16 mouse cellular contexts compared by ENCODE assay signal in the genomic region with DNA sequence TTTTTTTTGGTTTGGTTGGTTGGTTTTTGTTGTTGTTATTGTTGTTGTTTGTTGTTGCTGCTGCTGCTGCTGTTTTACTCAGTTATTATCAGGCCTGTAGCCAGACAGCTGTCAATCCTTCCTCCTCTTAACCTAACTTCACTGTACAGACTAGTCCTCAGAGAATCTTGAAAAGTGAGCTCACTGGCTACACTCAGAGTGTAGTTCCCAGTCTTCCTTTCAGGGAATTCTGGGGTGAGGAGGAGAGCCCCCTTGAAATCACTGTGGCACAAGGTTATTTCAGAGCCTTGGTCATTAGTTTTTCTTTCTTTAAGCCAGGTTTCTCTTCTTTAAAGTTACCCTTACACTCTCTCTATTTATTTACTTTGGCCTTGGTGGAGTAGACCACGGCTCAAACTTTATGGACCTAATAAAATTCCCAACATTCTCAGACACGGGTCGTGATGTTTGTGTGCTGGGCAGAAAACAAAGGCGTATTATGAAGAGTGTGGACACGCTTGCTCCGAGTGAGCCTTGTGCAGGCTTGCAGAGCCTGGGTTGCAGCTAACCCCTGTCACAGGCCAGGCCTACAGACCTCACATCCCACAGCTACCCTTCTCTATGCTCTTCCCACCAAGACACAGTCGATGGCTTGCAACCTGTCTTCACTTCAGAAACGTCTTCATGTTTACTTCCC.
DNase-seq lines count a peak whose midpoint lies in the region; ATAC-seq lines count a peak whose summit lies in the region.
"Had no signal": no experiment of that assay in that cellular context is flagged by ENCODE, and none has a peak within 500 bp of the region (broad histone marks: within the 10 kb centered on the region; RNA-seq: fewer than 3 reads in every experiment).

No protein-coding gene starts in this region.

- no peak overlapping the region for H3K9ac ChIP-seq in forebrain, embryonic 16.5 days (replicated peaks; ENCODE audit: low read depth, low read length)
- H3K9ac ChIP-seq in kidney, embryonic 14.5 days (ENCODE audit: low read depth, low read length): no peak overlapping the region
- no peak overlapping the region for H3K9ac ChIP-seq in limb, embryonic 12.5 days (replicated peaks)
- H3K9ac ChIP-seq: forebrain, embryonic 13.5 days; liver, embryonic 12.5 days had no signal

- H3K36me3 ChIP-seq in forebrain, embryonic 10.5 days (replicated peaks): no peaks in the 10 kb centered on the region
- H3K36me3 ChIP-seq in forebrain, embryonic 16.5 days (ENCODE audit: control insufficient read depth, insufficient read depth): no peaks in the 10 kb centered on the region
- no peaks in the 10 kb centered on the region for H3K36me3 ChIP-seq in kidney, embryonic 14.5 days (ENCODE audit: control insufficient read depth, insufficient read depth, low read length)
- no peaks in the 10 kb centered on the region for H3K36me3 ChIP-seq in limb, embryonic 12.5 days
- H3K36me3 ChIP-seq: liver, embryonic 12.5 days had no signal

- WGBS in forebrain, embryonic 10.5 days: 69% methylated on average over 8 of the region's 8 CpGs
- 62% methylated on average over 8 of the region's 8 CpGs for WGBS in forebrain, embryonic 16.5 days
- 21% methylated on average over 8 of the region's 8 CpGs for whole genome bisulfite sequencing in kidney, embryonic 14.5 days
- 35% methylated on average over 8 of the region's 8 CpGs for WGBS in limb, embryonic 12.5 days

- DNase-seq in forebrain, embryonic 10.5 days (ENCODE audit: extremely low spot score, low spot score): no peak
- no peak for DNase-seq in kidney, adult 18-20 months
- DNase-seq in fibroblast of lung, adult 2 months (ENCODE audit: low read depth): peak; percentile 61
- DNase-seq in lung, postnatal 36 days: no peak
- no peak for DNase-seq in cerebellum, adult 18-20 months
- DNase-seq: adrenal gland, postnatal 14 days; cerebellum, postnatal 10 days; lung, adult 2 months; right cerebral cortex, postnatal 4 days had no signal

- no peaks in the 10 kb centered on the region for H3K9me3 ChIP-seq in forebrain, embryonic 10.5 days
- H3K9me3 ChIP-seq in forebrain, embryonic 16.5 days (ENCODE audit: control insufficient read depth, low read length): no peaks in the 10 kb centered on the region
- H3K9me3 ChIP-seq in kidney, embryonic 14.5 days (ENCODE audit: control insufficient read depth, low read length): no peaks in the 10 kb centered on the region
- H3K9me3 ChIP-seq in limb, embryonic 12.5 days: no peaks in the 10 kb centered on the region
- H3K9me3 ChIP-seq: forebrain, embryonic 13.5 days; liver, embryonic 12.5 days had no signal

- H3K4me3 ChIP-seq in forebrain, embryonic 10.5 days: no peak overlapping the region
- H3K4me3 ChIP-seq in forebrain, embryonic 16.5 days (replicated peaks; ENCODE audit: low read length): no peak overlapping the region
- no peak overlapping the region for H3K4me3 ChIP-seq in kidney, embryonic 14.5 days (ENCODE audit: low read length)
- no peak overlapping the region for H3K4me3 ChIP-seq in limb, embryonic 12.5 days (replicated peaks)
- H3K4me3 ChIP-seq: forebrain, embryonic 13.5 days; liver, embryonic 12.5 days had no signal

- no peak for ATAC-seq in forebrain, embryonic 16.5 days
- ATAC-seq in kidney, embryonic 14.5 days (ENCODE audit: low FRiP score, low TSS enrichment): peak; percentile 72
- ATAC-seq in limb, embryonic 12.5 days (ENCODE audit: insufficient number of reproducible peaks, insufficient read depth, low FRiP score, low TSS enrichment, low read depth): peak; percentile 95
- ATAC-seq: activated CD4-positive, CD25-positive, alpha-beta regulatory T cell, adult 4 months; CD4-positive, CD25-positive, alpha-beta regulatory T cell, adult 4 months; forebrain, embryonic 13.5 days; liver, embryonic 12.5 days had no signal

- H3K4me1 ChIP-seq in forebrain, embryonic 10.5 days: peaks cover 43% of the 10 kb centered on the region
- H3K4me1 ChIP-seq in forebrain, embryonic 16.5 days (replicated peaks; ENCODE audit: control insufficient read depth, insufficient read depth, low read length): no peaks in the 10 kb centered on the region; the same call in 1 of the 2 replicates
- H3K4me1 ChIP-seq in kidney, embryonic 14.5 days (ENCODE audit: control insufficient read depth, insufficient read depth, low read length): peaks cover 8% of the 10 kb centered on the region
- peaks cover 34% of the 10 kb centered on the region for H3K4me1 ChIP-seq in limb, embryonic 12.5 days (replicated peaks)
- H3K4me1 ChIP-seq: liver, embryonic 12.5 days had no signal

- 0 out of 2 replicates have a peak overlapping the region, but pooled peaks have one; percentile 63 for H3K27ac ChIP-seq in forebrain, embryonic 10.5 days
- H3K27ac ChIP-seq in forebrain, embryonic 16.5 days (ENCODE audit: low read length): no peak overlapping the region
- H3K27ac ChIP-seq in kidney, embryonic 14.5 days (ENCODE audit: low read depth, low read length): no peak overlapping the region; the same call in 1 of the 2 replicates
- H3K27ac ChIP-seq in limb, embryonic 12.5 days: peak overlapping the region; percentile 82
- H3K27ac ChIP-seq: forebrain, embryonic 13.5 days; liver, embryonic 12.5 days had no signal

- H3K4me2 ChIP-seq in forebrain, embryonic 16.5 days (ENCODE audit: low read length): no peak overlapping the region
- no peak overlapping the region for H3K4me2 ChIP-seq in kidney, embryonic 14.5 days (replicated peaks; ENCODE audit: low read depth, low read length)
- H3K4me2 ChIP-seq in limb, embryonic 12.5 days: no peak overlapping the region
- H3K4me2 ChIP-seq: forebrain, embryonic 13.5 days; liver, embryonic 12.5 days had no signal

- 0 out of 2 replicates have a peak, but pooled peaks cover 4% of the 10 kb centered on the region for H3K27me3 ChIP-seq in forebrain, embryonic 10.5 days (ENCODE audit: poor library complexity, severe bottlenecking)
- no peaks in the 10 kb centered on the region for H3K27me3 ChIP-seq in forebrain, embryonic 16.5 days (replicated peaks; ENCODE audit: control insufficient read depth, insufficient read depth, low read length)
- no peaks in the 10 kb centered on the region for H3K27me3 ChIP-seq in kidney, embryonic 14.5 days (ENCODE audit: control insufficient read depth, insufficient read depth, low read length)
- H3K27me3 ChIP-seq in limb, embryonic 12.5 days: no peaks in the 10 kb centered on the region
- H3K27me3 ChIP-seq: forebrain, embryonic 13.5 days; liver, embryonic 12.5 days had no signal

Comparison
In these comparisons a context has a peak if more than half of its experiments do, and no peak if none do; other contexts are left out.
1. H3K27ac ChIP-seq: peak in forebrain, embryonic 10.5 days (single experiment) and limb, embryonic 12.5 days (single experiment); none in forebrain, embryonic 16.5 days (single experiment) and kidney, embryonic 14.5 days (single experiment).